Mouse (Mus musculus) embryonic stem cell, embryonic (primary cell): Measurements from ENCODE around the gene Myadml2.

Experiments used
- CTCF ChIA-PET, 4 experiments: fragments of 300-600 bp in 2 of 4; fragments of 350-600 bp in 2 of 4; sonication (Branson Sonifier 250); formaldehyde crosslinking; loops; one replicate each; lab custom pipeline; 2022; ENCODE audit warnings: inconsistent platforms in 2 of 4; lab: Charles Lee
- POLR2A ChIA-PET, 4 experiments: fragments of 300-600 bp in 2 of 4; fragments of 350-600 bp in 2 of 4; sonication (Branson Sonifier 250); formaldehyde crosslinking; loops; one replicate each; lab custom pipeline; 2022; ENCODE audit warnings: antibody characterized with exemption in 4 of 4, inconsistent platforms in 1 of 4; lab: Charles Lee

Myadml2 gene

DNA sequence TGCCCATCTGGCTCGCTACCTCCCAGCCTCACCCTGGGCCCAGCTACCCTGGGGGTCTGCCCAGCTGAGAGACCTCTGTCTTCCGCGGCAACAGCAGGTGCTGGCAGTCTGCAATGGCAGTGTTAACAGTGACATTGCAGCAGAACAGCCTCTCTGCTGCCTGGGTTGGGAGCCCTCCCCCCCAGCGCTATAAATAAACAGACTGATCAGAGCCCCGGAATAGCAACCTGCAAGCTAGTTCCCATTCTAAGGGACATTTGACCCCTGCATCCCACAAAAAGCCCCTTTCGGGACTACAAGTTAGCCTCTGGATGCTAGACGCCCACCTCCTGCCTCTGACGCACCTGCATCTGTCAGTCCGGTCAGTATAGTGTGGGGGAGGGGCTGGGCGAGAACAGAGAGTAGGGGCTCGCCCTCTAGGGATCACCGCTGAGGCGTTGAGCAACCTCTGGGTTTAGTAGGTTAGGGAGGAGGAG is at the start of gene Myadml2:
TSS of gene Myadml2 (minus strand) at position 158 of the 476 bp plus-strand sequence.
- CTCF ChIA-PET = interaction anchor here in 1 of 4 experiments (1.1 to 1.9 kb wide), 3 partner anchors 8 to 128 kb away, joined by 3 to 5 read pairs (median 3); no protein-coding TSS in a partner anchor
- POLR2A ChIA-PET = interaction anchor here (0.6 to 27.6 kb wide), 26 partner anchors 8 to 202 kb away, joined by 3 to 947 read pairs (median 4); partner anchors contain the start of genes Mafg (in 4 of the 4), Arl16 (in 1 of the 4), Ccdc137 (in 1 of the 4) and Notum (in 1 of the 4)

DNA sequence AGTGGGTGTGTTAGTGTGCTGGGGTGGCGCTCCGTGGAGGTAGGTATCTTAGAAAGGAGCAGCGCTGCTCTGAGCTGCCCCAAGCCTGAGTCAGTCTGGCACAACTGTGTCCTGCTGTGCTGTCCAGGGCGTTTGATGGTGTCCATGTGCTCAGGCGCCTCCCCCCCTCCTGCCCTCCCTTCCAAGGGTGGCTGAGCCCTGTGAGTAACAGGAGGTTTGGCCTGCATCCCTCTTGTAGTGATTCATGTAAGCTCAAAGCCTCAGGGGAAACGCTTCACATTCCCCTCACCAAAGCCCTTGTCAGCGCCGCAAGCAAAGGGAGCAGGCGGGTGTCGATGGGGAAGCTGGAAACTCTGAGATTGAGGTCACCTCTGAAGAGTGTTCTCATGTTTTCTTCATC is 49.8 kb upstream of the Myadml2 start:
- ChIA-PET CTCF (interaction anchor here (0.5 to 1.5 kb wide), 11 partner anchors 8 to 102 kb away, joined by 3 to 5 read pairs (median 3); no protein-coding TSS in a partner anchor), POLR2A (interaction anchor here in 3 of 4 experiments (0.5 to 29.7 kb wide), 12 partner anchors 11 to 723 kb away, joined by 3 to 509 read pairs (median 3); partner anchors contain the start of genes Cenpx (in 2 of the 3), Lrrc45 (in 2 of the 3) and Aspscr1 (in 1 of the 3))

GRCm38 (mm10) chr11:120696568-120696967 is 48.6 kb upstream of the Myadml2 start:
- CTCF ChIA-PET = interaction anchor here (0.6 to 1.9 kb wide), 17 partner anchors 9 to 207 kb away, joined by 3 to 5 read pairs (median 3); partner anchors contain the start of genes Cenpx (in 1 of the 4) and Lrrc45 (in 1 of the 4)
- POLR2A ChIA-PET = interaction anchor here (0.6 to 29.7 kb wide), 14 partner anchors 9 to 212 kb away, joined by 3 to 509 read pairs (median 4); partner anchors contain the start of genes Aspscr1 (in 2 of the 4), Pycr1 (in 2 of the 4), Mafg (in 1 of the 4) and Mrpl12 (in 1 of the 4)

DNA sequence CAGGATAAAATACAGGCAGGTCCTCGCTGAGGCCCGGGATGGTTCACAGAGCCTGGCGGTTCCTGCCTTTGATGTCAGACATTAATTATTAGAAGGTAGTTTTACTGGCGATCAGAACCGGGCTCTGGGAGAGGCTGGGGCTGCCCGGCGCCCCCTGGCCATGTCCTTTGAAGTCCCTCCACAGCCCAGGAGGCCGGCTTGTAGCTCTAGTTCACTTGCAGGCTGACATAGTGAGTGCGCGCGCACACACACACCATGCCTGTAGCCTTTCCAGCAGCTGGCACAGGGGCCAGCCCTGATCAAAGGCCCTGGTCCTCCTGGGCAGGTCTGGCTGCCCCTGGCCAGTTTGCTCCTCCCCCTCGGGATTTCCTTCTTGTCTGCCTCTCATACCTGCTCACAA is 47.7 kb upstream of the Myadml2 start:
- CTCF ChIA-PET = interaction anchor here in 3 of 4 experiments (0.9 to 1.9 kb wide), 6 partner anchors 8 to 178 kb away, joined by 3 to 5 read pairs (median 4); no protein-coding TSS in a partner anchor
- POLR2A ChIA-PET = interaction anchor here in 3 of 4 experiments (0.6 to 34.4 kb wide), 13 partner anchors 8 to 260 kb away, joined by 3 to 509 read pairs (median 3); partner anchors contain the start of genes Aspscr1 (in 2 of the 3), Cenpx (in 1 of the 3), Lrrc45 (in 1 of the 3) and Mrpl12 (in 1 of the 3)

DNA sequence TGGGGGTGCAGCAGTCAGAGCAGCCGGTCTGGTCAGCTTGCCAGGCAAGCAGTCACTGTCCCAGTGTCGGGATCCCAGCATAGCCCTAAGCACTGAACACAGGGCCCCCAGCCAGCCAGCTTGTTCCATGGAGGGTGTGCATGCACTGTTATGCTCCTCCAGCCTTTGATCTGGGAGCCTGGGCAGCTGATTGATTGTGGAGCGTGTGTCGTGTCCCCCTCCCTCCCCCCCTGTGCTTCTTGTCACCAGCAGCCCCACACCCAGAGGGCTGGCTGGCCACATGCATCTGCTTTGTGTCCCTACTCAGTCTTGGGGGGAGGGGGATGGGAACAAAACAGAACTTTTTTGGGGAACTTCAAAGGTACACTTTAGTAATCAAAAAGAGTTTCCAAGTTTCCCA is 47.2 kb upstream of the Myadml2 start:
- ChIA-PET CTCF (interaction anchor here in 1 of 4 experiments (1.6 to 1.9 kb wide), 2 partner anchors 18 to 25 kb away, joined by 5 to 6 read pairs; no protein-coding TSS in a partner anchor), POLR2A (interaction anchor here in 2 of 4 experiments (0.6 to 34.4 kb wide), 7 partner anchors 9 to 123 kb away, joined by 3 to 509 read pairs (median 4); partner anchors contain the start of genes Aspscr1 (in 2 of the 2), Cenpx (in 1 of the 2), Lrrc45 (in 1 of the 2) and P4hb (in 1 of the 2))

DNA sequence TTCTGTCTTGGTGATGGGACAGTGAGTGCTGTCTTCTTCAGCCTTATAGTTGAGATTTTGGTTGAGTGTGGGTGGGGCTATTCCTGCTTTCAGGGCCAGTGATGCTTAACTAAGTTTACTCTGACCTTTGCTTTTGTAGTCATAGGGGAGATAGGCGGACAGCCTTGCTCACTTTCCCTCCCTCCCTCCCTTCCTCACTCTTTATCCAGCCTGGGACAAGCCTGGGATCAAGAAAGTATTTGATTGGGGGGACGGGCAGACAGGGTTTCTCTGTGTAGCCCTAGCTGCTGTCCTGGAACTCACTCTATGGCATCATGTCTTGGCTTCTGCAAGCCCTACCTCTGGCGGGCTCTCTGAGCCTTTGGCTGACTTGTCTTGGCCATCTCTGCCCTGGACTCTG is 45.5 kb upstream of the Myadml2 start:
- CTCF ChIA-PET = interaction anchor here in 2 of 4 experiments (0.6 to 1.9 kb wide), 4 partner anchors 17 to 34 kb away, joined by 3 to 6 read pairs (median 4); partner anchors contain the start of genes Cenpx (in 1 of the 2) and Lrrc45 (in 1 of the 2)
- POLR2A ChIA-PET = interaction anchor here in 2 of 4 experiments (0.7 to 34.4 kb wide), 6 partner anchors 10 to 61 kb away, joined by 3 to 509 read pairs (median 5); partner anchors contain the start of genes Aspscr1 (in 1 of the 2), Cenpx (in 1 of the 2) and Lrrc45 (in 1 of the 2)

DNA sequence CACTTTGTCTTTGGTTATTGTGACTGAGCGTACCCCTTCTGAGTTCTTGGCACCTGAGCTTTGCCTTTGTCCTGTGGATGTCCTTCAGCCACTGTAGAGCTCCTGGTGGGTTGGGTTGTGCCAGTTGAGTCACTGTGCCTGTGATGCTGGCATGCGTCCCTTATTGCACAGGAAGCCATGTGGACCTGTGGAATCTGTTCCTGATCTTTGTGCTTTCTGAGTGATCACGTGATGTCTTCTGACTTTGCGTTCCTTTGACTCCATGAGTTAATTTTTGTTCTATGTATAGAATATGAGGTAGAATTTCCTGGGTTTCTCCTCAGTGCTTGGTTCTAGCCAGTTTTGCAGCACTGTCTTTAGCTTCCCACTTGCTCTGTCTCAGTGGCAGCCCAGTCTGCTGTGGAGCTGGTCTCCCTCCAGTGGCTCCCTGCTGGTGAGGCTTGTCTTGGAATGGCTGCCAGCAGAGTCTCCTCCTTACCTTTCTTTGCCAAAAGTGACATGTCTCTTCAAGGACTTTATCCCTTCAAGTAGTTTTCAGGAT is 44.6 kb upstream of the Myadml2 start:
- ChIA-PET CTCF (interaction anchor here in 1 of 4 experiments (1.5 to 1.9 kb wide), 3 partner anchors 18 to 33 kb away, joined by 4 to 6 read pairs (median 4); partner anchors contain the start of genes Cenpx and Lrrc45), POLR2A (interaction anchor here in 2 of 4 experiments (0.8 to 34.4 kb wide), 7 partner anchors 11 to 55 kb away, joined by 3 to 509 read pairs (median 6); partner anchors contain the start of genes Aspscr1 (in 1 of the 2), Cenpx (in 1 of the 2), Lrrc45 (in 1 of the 2) and Pycr1 (in 1 of the 2))

DNA sequence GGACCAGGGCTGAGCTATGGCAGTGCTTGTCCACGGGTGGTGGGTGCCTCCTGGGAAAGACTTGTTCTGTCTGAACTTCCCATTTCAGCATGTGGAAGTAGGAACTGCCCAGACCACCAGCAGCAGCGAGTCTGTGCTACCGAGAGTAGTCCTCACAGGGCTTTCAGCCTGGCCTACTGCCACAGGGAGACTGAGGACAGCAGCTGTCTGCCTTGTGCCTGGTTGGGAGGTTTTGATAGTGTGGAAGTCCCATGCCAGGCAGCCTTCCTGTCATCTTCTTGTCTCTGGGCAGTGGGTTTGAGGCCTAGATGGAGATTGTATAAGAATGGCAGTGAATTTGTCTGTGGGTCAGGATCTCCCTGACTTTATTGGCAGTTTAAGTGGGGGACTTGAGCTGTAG is 41.4 kb upstream of the Myadml2 start:
- ChIA-PET CTCF (interaction anchor here in 3 of 4 experiments (0.8 to 1.7 kb wide), 4 partner anchors 11 to 87 kb away, joined by 3 to 4 read pairs (median 3); partner anchors contain the start of gene Pycr1 (in 1 of the 3)), POLR2A (interaction anchor here in 3 of 4 experiments (0.5 to 34.4 kb wide), 13 partner anchors 9 to 114 kb away, joined by 3 to 509 read pairs (median 5); partner anchors contain the start of genes Pycr1 (in 3 of the 3), Aspscr1 (in 1 of the 3), Cenpx (in 1 of the 3) and Lrrc45 (in 1 of the 3))

DNA sequence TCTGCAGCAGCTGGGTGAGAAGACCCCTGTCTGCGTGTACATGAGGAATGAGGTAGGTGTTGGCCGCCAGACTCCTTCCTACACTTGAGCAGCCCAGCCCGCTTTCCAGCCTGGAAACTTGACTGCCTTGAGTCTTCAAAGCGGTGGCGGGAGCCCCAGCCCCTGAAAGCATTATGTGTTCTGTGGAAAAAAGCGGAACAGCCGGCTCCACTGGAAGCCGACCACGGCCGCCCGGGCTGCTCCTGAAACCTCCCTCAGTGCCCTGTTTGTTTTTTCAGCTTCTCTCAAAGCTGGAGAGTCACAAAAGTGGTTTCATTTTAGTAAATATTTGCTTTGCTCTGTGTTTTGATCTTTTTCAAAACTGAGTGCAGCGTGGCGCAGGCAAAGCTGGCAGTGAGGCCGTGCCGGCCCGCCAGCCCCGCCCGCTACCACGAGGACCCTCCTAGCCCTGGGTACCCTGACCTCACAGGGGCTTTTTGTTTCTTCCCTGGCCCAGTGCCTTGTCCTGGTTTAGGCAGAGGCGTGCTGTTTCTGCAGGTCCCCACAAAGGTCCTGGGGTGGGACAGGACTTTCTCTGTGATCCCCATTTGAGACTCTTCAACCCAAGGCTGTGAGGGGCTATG is 38.8 kb upstream of the Myadml2 start:
- CTCF ChIA-PET = interaction anchor here in 1 of 4 experiments (1.6 kb wide), 1 partner anchor 10 kb away, joined by 4 read pairs; no protein-coding TSS in a partner anchor
- POLR2A ChIA-PET = interaction anchor here in 2 of 4 experiments (0.6 to 34.4 kb wide), 9 partner anchors 9 to 606 kb away, joined by 3 to 509 read pairs (median 5); partner anchors contain the start of genes Cenpx (in 1 of the 2), Lrrc45 (in 1 of the 2) and Notum (in 1 of the 2)

GRCm38 (mm10) chr11:120684660-120685059 is 36.7 kb upstream of the Myadml2 start:
- CTCF ChIA-PET = interaction anchor here in 2 of 4 experiments (1.1 to 1.2 kb wide), 2 partner anchors 26 to 36 kb away, joined by 3 to 4 read pairs; no protein-coding TSS in a partner anchor
- POLR2A ChIA-PET = interaction anchor here in 3 of 4 experiments (0.7 to 34.4 kb wide), 15 partner anchors 10 to 119 kb away, joined by 3 to 509 read pairs (median 4); partner anchors contain the start of genes Aspscr1 (in 3 of the 3), Cenpx (in 1 of the 3), Lrrc45 (in 1 of the 3) and Notum (in 1 of the 3)

DNA sequence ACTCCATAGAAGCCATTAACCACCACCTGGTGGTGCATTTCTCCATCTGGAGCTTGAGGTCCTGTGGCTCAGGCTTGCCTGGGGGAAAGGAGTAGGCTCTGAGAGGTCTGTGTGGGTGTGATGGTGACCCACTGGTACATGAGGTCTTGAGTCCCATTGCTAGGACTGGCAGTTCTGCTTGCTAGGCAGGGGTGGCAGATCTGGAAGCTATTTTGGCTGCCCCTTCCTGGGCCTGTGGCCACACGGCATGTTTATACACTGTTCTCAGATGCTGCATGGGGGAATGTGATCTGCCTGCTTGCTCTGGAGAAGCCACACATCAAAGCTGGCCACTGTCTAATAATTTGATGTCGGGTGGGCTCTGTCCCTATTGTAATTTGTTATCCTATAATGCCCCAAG is 36.1 kb upstream of the Myadml2 start:
- POLR2A ChIA-PET = interaction anchor here (0.5 to 34.4 kb wide), 17 partner anchors 10 to 118 kb away, joined by 3 to 509 read pairs (median 4); partner anchors contain the start of genes Aspscr1 (in 3 of the 4), Notum (in 2 of the 4), Cenpx (in 1 of the 4) and Lrrc45 (in 1 of the 4)
- CTCF ChIA-PET = interaction anchor here in 3 of 4 experiments (0.5 to 1.9 kb wide), 3 partner anchors 12 to 36 kb away, joined by 3 to 5 read pairs (median 3); no protein-coding TSS in a partner anchor

DNA sequence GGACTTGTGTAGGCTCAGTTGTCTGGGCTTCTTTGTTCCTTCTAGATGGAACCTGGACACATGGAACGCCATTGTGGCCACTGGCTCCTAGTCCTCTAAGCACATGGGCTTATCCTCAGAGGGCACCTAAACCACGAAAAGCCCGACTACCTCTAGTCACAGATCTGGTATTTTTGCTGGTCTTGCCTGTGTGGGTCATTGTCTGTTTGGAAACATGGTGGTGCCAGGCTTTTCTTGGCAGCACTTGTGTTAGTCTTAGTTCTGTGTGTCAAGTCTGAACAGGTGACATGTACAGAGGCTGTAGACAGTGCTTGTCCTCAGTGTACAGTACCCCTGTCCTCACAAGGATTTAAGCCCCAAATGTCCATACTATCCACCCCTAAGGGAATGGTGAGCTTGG is 35.6 kb upstream of the Myadml2 start:
- ChIA-PET CTCF (interaction anchor here in 2 of 4 experiments (0.5 to 1.9 kb wide), 2 partner anchors 13 to 37 kb away, joined by 3 to 5 read pairs; no protein-coding TSS in a partner anchor), POLR2A (interaction anchor here in 3 of 4 experiments (0.7 to 34.4 kb wide), 13 partner anchors 9 to 118 kb away, joined by 3 to 509 read pairs (median 4); partner anchors contain the start of genes Aspscr1 (in 3 of the 3), Notum (in 2 of the 3), Cenpx (in 1 of the 3) and Lrrc45 (in 1 of the 3))

- POLR2A ChIA-PET = interaction anchor here in 2 of 4 experiments (1.0 to 34.4 kb wide), 7 partner anchors 9 to 50 kb away, joined by 3 to 509 read pairs (median 7); partner anchors contain the start of genes Notum (in 2 of the 2), Aspscr1 (in 1 of the 2), Cenpx (in 1 of the 2) and Lrrc45 (in 1 of the 2)
- CTCF ChIA-PET = interaction anchor here in 1 of 4 experiments (1.9 kb wide), 1 partner anchor 14 kb away, joined by 5 read pairs; no protein-coding TSS in a partner anchor
These were observed 34.7 kb upstream of the Myadml2 start for GRCm38 (mm10) chr11:120682683-120683082.

GRCm38 (mm10) chr11:120679909-120680308 is 32.0 kb upstream of the Myadml2 start:
- ChIA-PET POLR2A (interaction anchor here in 3 of 4 experiments (0.6 to 34.4 kb wide), 19 partner anchors 10 to 173 kb away, joined by 3 to 509 read pairs (median 4); partner anchors contain the start of genes Pycr1 (in 2 of the 3), Cenpx (in 1 of the 3), Lrrc45 (in 1 of the 3) and Notum (in 1 of the 3)), CTCF (interaction anchor here (0.6 to 2.5 kb wide), 12 partner anchors 19 to 223 kb away, joined by 3 to 13 read pairs (median 4); partner anchors contain the start of genes Dcxr (in 1 of the 4) and Notum (in 1 of the 4))

DNA sequence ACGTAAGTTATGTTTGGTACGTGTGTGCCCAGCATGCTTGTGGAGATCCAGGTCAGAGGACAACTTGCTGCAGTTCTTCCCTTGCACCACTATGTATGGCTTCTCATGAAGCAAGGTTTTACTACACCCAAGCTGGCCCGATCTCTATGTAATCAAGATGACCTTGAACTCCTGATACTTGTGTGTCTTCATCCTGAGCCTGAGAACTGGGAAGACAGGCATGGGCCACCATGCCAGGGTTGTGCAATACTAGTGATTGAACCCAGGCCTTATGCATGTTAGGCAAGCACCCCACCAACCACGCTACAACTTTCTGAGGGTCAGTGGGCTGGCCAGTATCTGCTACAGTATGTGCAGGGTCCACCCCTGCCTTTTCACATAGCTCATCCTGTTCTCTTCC is 29.0 kb upstream of the Myadml2 start:
- ChIA-PET CTCF (interaction anchor here in 2 of 4 experiments (0.7 to 4.4 kb wide), 9 partner anchors 17 to 527 kb away, joined by 3 to 25 read pairs (median 4); partner anchors contain the start of genes Cenpx (in 1 of the 2), Hexdc (in 1 of the 2), Lrrc45 (in 1 of the 2) and Mafg (in 1 of the 2)), POLR2A (interaction anchor here (0.8 to 34.4 kb wide), 22 partner anchors 8 to 209 kb away, joined by 3 to 509 read pairs (median 6); partner anchors contain the start of genes Mafg (in 2 of the 4), Notum (in 2 of the 4), Pycr1 (in 2 of the 4) and Arl16 (in 1 of the 4))
